28 mouse cellular contexts compared by ENCODE assay signal in genomic region chr7:100132379-100132778, GRCm38 (mm10). TPM values are rescaled to one million over a fixed set of nuclear protein-coding genes. Genes with fewer than 3 reads are reported as not detected.
DNase-seq lines count a peak whose midpoint lies in the region; ATAC-seq lines count a peak whose summit lies in the region.
"Had no signal": no experiment of that assay in that cellular context is flagged by ENCODE, and none has a peak within 500 bp of the region (broad histone marks: within the 10 kb centered on the region; RNA-seq: fewer than 3 reads in every experiment).

No protein-coding gene starts in this region.

- no peaks in the 10 kb centered on the region for H3K36me3 ChIP-seq in limb, embryonic 11.5 days (ENCODE audit: control insufficient read depth, insufficient read depth, low read length)
- H3K36me3 ChIP-seq in limb, embryonic 10.5 days = no peaks in the 10 kb centered on the region
- H3K36me3 ChIP-seq in intestine, embryonic 14.5 days (ENCODE audit: control insufficient read depth, insufficient read depth, low read length) = no peaks in the 10 kb centered on the region
- H3K36me3 ChIP-seq in limb, embryonic 13.5 days = no peaks in the 10 kb centered on the region
- H3K36me3 ChIP-seq: heart, embryonic 10.5 days; heart, embryonic 15.5 days; hindbrain, embryonic 13.5 days; liver, embryonic 12.5 days; midbrain, embryonic 12.5 days; neural tube, embryonic 12.5 days had no signal

- no peaks in the 10 kb centered on the region for H3K27me3 ChIP-seq in limb, embryonic 11.5 days (ENCODE audit: control insufficient read depth, insufficient read depth, low read length)
- H3K27me3 ChIP-seq in limb, embryonic 10.5 days (ENCODE audit: low read depth, poor library complexity, severe bottlenecking) = no peaks in the 10 kb centered on the region
- no peaks in the 10 kb centered on the region for H3K27me3 ChIP-seq in intestine, embryonic 14.5 days (replicated peaks; ENCODE audit: control insufficient read depth, insufficient read depth, low read length)
- H3K27me3 ChIP-seq in limb, embryonic 13.5 days = no peaks in the 10 kb centered on the region
- H3K27me3 ChIP-seq: heart, embryonic 15.5 days; hindbrain, embryonic 13.5 days; midbrain, embryonic 12.5 days; neural tube, embryonic 12.5 days had no signal

- WGBS in limb, embryonic 11.5 days = 76% methylated on average over 1 of the region's 1 CpGs
- 80% methylated on average over 1 of the region's 1 CpGs for WGBS in limb, embryonic 10.5 days
- WGBS in intestine, embryonic 14.5 days = 69% methylated on average over 1 of the region's 1 CpGs
- 57% methylated on average over 1 of the region's 1 CpGs for WGBS in limb, embryonic 13.5 days

- DNase-seq in limb, embryonic 11.5 days (ENCODE audit: low spot score) = no peak
- DNase-seq in limb, embryonic 10.5 days (ENCODE audit: low spot score) = no peak
- DNase-seq in intestine, embryonic 14.5 days (ENCODE audit: low spot score) = peak; percentile 48
- DNase-seq in embryo, embryonic 11 days = no peak
- no peak for DNase-seq in gastrocnemius, postnatal 14 days
- DNase-seq in thymus, postnatal 10 days (ENCODE audit: low spot score in 2 of 2) = no peak
- DNase-seq: adrenal gland, postnatal 14 days; cerebellum, adult 18-20 months; cerebellum, postnatal 14 days; heart, postnatal 36 days; kidney, adult 2 months; kidney, postnatal 36 days; liver, postnatal 0 days; lung, postnatal 36 days; thymus, postnatal 25 days had no signal

- no peak overlapping the region for H3K4me3 ChIP-seq in limb, embryonic 11.5 days (ENCODE audit: low read depth, low read length)
- no peak overlapping the region for H3K4me3 ChIP-seq in limb, embryonic 10.5 days
- no peak overlapping the region for H3K4me3 ChIP-seq in intestine, embryonic 14.5 days (ENCODE audit: low read depth, low read length)
- no peak overlapping the region for H3K4me3 ChIP-seq in limb, embryonic 13.5 days
- H3K4me3 ChIP-seq: heart, embryonic 10.5 days; heart, embryonic 15.5 days; hindbrain, embryonic 13.5 days; layer of hippocampus, adult 2 months; liver, embryonic 12.5 days; megakaryocyte, embryonic 14.5 days; midbrain, embryonic 12.5 days; myocyte; neural tube, embryonic 12.5 days had no signal

- peak; percentile 54; the same call in 1 of the 2 replicates for ATAC-seq in limb, embryonic 11.5 days (ENCODE audit: insufficient number of reproducible peaks, low FRiP score, low TSS enrichment, low read depth)
- ATAC-seq in intestine, embryonic 14.5 days (replicated peaks; ENCODE audit: low FRiP score, low TSS enrichment, low read depth) = peak; percentile 53; the same call in 1 of the 2 replicates
- ATAC-seq in limb, embryonic 13.5 days (ENCODE audit: low FRiP score, low read depth) = peak; percentile 44; the same call in 1 of the 2 replicates
- ATAC-seq: forebrain, embryonic 16.5 days; liver, embryonic 12.5 days; liver, postnatal 0 days had no signal

- intact Hi-C loops in gastrocnemius, postnatal 14 days (cut with DNase I; ENCODE audit: low total_unique reads) = no loop called here

- no peak overlapping the region for H3K9ac ChIP-seq in limb, embryonic 11.5 days (ENCODE audit: low read length)
- no peak overlapping the region for H3K9ac ChIP-seq in intestine, embryonic 14.5 days (ENCODE audit: low read length)
- H3K9ac ChIP-seq in limb, embryonic 13.5 days = no peak overlapping the region
- H3K9ac ChIP-seq: heart, embryonic 15.5 days; hindbrain, embryonic 13.5 days; liver, embryonic 12.5 days; liver, postnatal 0 days; midbrain, embryonic 12.5 days; neural tube, embryonic 12.5 days had no signal

- no peaks in the 10 kb centered on the region for H3K4me1 ChIP-seq in limb, embryonic 11.5 days (ENCODE audit: control insufficient read depth, insufficient read depth, low read length)
- 0 out of 2 replicates have a peak, but pooled peaks cover 4% of the 10 kb centered on the region for H3K4me1 ChIP-seq in limb, embryonic 10.5 days
- H3K4me1 ChIP-seq in intestine, embryonic 14.5 days (replicated peaks; ENCODE audit: control insufficient read depth, insufficient read depth, low read length) = 0 out of 2 replicates have a peak, but pooled peaks cover 2% of the 10 kb centered on the region
- H3K4me1 ChIP-seq in limb, embryonic 13.5 days = no peaks in the 10 kb centered on the region
- H3K4me1 ChIP-seq: heart, embryonic 10.5 days; heart, embryonic 15.5 days; hindbrain, embryonic 13.5 days; liver, embryonic 12.5 days; midbrain, embryonic 12.5 days; neural tube, embryonic 12.5 days had no signal

- H3K4me2 ChIP-seq in limb, embryonic 11.5 days (ENCODE audit: low read depth, severe bottlenecking) = no peak overlapping the region
- no peak overlapping the region for H3K4me2 ChIP-seq in intestine, embryonic 14.5 days (ENCODE audit: low read length)
- no peak overlapping the region for H3K4me2 ChIP-seq in limb, embryonic 13.5 days (replicated peaks)
- H3K4me2 ChIP-seq: heart, embryonic 15.5 days; hindbrain, embryonic 13.5 days; liver, embryonic 12.5 days; midbrain, embryonic 12.5 days; neural tube, embryonic 12.5 days had no signal

- no peak overlapping the region for H3K27ac ChIP-seq in limb, embryonic 11.5 days (replicated peaks; ENCODE audit: low read depth, low read length)
- H3K27ac ChIP-seq in limb, embryonic 10.5 days = no peak overlapping the region
- H3K27ac ChIP-seq in intestine, embryonic 14.5 days (ENCODE audit: low read depth) = peak overlapping the region; percentile 11; the same call in 1 of the 2 replicates
- 0 out of 2 replicates have a peak overlapping the region, but pooled peaks have one; percentile 28 for H3K27ac ChIP-seq in limb, embryonic 13.5 days
- H3K27ac ChIP-seq: heart, embryonic 10.5 days; heart, embryonic 15.5 days; hindbrain, embryonic 13.5 days; layer of hippocampus, adult 2 months; liver, embryonic 12.5 days; midbrain, embryonic 12.5 days; neural tube, embryonic 12.5 days had no signal

- no peaks in the 10 kb centered on the region for H3K9me3 ChIP-seq in limb, embryonic 11.5 days (ENCODE audit: control insufficient read depth, low read length)
- H3K9me3 ChIP-seq in limb, embryonic 10.5 days (replicated peaks) = no peaks in the 10 kb centered on the region
- H3K9me3 ChIP-seq in intestine, embryonic 14.5 days (ENCODE audit: control insufficient read depth, low read length) = no peaks in the 10 kb centered on the region
- no peaks in the 10 kb centered on the region for H3K9me3 ChIP-seq in limb, embryonic 13.5 days
- H3K9me3 ChIP-seq: heart, embryonic 10.5 days; heart, embryonic 15.5 days; hindbrain, embryonic 13.5 days; liver, embryonic 12.5 days; megakaryocyte, embryonic 14.5 days; midbrain, embryonic 12.5 days; neural tube, embryonic 12.5 days had no signal

RNA-seq across cellular contexts. Expression of gene Pold3, which starts 11.0 kb away (rescaled TPM):
- polyA plus RNA-seq in limb, embryonic 11.5 days (2014; fragmentation: Nextera tagmentation; extraction: Ambion mirVana) = 96.4 and 100 TPM in 2 replicates
- polyA plus RNA-seq in limb, embryonic 10.5 days (2016; fragmentation: Nextera tagmentation; extraction: Ambion mirVana) = 102 and 107 TPM in 2 replicates
- polyA plus RNA-seq in intestine, embryonic 14.5 days (2014; fragmentation: Nextera tagmentation; extraction: Ambion mirVana) = 64.8 and 70.6 TPM in 2 replicates
- polyA plus RNA-seq in limb, embryonic 13.5 days (2015; fragmentation: Nextera tagmentation; extraction: Ambion mirVana) = 74.0 and 75.5 TPM in 2 replicates
- total RNA-seq in gastrocnemius, postnatal 14 days (2021) = 1 to 10 TPM; 5.6 to 6.4 TPM

RNA-seq across cellular contexts. Expression of gene Lipt2, which starts 26.7 kb away (rescaled TPM):
- polyA plus RNA-seq in limb, embryonic 11.5 days (2014; fragmentation: Nextera tagmentation; extraction: Ambion mirVana) = 27.2 and 28.9 TPM in 2 replicates
- polyA plus RNA-seq in limb, embryonic 10.5 days (2016; fragmentation: Nextera tagmentation; extraction: Ambion mirVana) = 28.5 and 29.2 TPM in 2 replicates
- 29.7 and 35.7 TPM in 2 replicates for polyA plus RNA-seq in intestine, embryonic 14.5 days (2014; fragmentation: Nextera tagmentation; extraction: Ambion mirVana)
- polyA plus RNA-seq in limb, embryonic 13.5 days (2015; fragmentation: Nextera tagmentation; extraction: Ambion mirVana) = 24.8 and 28.8 TPM in 2 replicates
- total RNA-seq in gastrocnemius, postnatal 14 days (2021) = 1 to 10 TPM; 4.7 to 5.9 TPM

RNA-seq across cellular contexts. Expression of gene Kcne3, which starts 43.9 kb away (rescaled TPM):
- 15.9 and 16.5 TPM in 2 replicates for polyA plus RNA-seq in limb, embryonic 11.5 days (2014; fragmentation: Nextera tagmentation; extraction: Ambion mirVana)
- polyA plus RNA-seq in limb, embryonic 10.5 days (2016; fragmentation: Nextera tagmentation; extraction: Ambion mirVana) = 18.0 and 19.4 TPM in 2 replicates
- 73.1 and 74.5 TPM in 2 replicates for polyA plus RNA-seq in intestine, embryonic 14.5 days (2014; fragmentation: Nextera tagmentation; extraction: Ambion mirVana)
- 14.0 and 16.0 TPM in 2 replicates for polyA plus RNA-seq in limb, embryonic 13.5 days (2015; fragmentation: Nextera tagmentation; extraction: Ambion mirVana)
- total RNA-seq in gastrocnemius, postnatal 14 days (2021) = under 1 TPM; 0.59 to 0.60 TPM
- total RNA-seq: layer of hippocampus, postnatal 14 days; midbrain, postnatal 0 days had no signal
- polyA plus RNA-seq: myocyte had no signal

Comparison
In these comparisons a context has a peak if more than half of its experiments do, and no peak if none do; other contexts are left out.
1. H3K27ac ChIP-seq: peak in intestine, embryonic 14.5 days (single experiment) and limb, embryonic 13.5 days (single experiment); none in limb, embryonic 11.5 days (single experiment) and limb, embryonic 10.5 days (single experiment).
2. Peak in every context shown above with its lines, with median percentiles within 50 percentile points of each other: ATAC-seq.